Mouse (Mus musculus): ENCODE data around the gene Rasa3. TPM values are rescaled to one million over a fixed set of nuclear protein-coding genes. Genes with fewer than 3 reads are reported as not detected.

Gene Rasa3
- polyA plus RNA-seq, 2 experiments = 10.1 to 15.8 TPM

DNA sequence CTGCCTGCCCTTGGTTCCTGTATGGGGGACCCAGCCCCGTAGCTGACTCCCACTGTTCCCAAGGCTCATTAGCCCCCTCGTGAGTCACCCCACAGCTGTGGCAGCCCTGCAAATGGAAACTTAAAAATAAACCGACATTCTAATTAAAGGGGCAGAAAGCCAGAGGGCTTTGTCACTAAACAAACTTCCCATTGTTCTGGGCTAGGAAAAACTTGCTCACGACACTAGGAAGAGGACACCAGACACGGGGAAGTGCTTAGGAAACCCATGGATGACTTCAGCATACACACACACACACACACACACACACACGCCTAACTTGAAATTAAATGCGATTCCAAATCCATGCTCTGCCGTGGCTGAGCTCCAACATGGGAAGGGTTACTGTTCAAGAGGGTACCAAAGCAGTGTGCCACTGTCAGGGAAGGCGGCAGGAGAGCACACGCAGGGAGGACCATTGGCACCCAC lies 62.4 kb downstream of the Rasa3 start:
- no peak overlapping the region for H3K4me2 ChIP-seq (ENCODE audit: low read depth)
- no peaks in the 10 kb centered on the region for H3K9me3 ChIP-seq (ENCODE audit: control insufficient read depth, low read length)
- H3K9ac ChIP-seq (replicated peaks) = no peak overlapping the region
- H3K4me3 ChIP-seq (ENCODE audit: insufficient read depth in 1 of 2, low read depth in 2 of 2, low read length in 2 of 2) = no peak overlapping the region
- no peak for ATAC-seq (ENCODE audit: insufficient read depth)
- peaks cover 3% of the 10 kb centered on the region; the same call in 1 of the 2 replicates for H3K36me3 ChIP-seq (replicated peaks; ENCODE audit: control insufficient read depth, insufficient read depth, low read depth)
- TF ChIP-seq EP300 (IDR thresholded peaks at IDR 0.05; ENCODE audit: low read depth) = no peak
- TF ChIP-seq CTCF (IDR thresholded peaks at IDR 0.05; ENCODE audit: low read depth) = no peak
- H3K27ac ChIP-seq = no peak overlapping the region
- WGBS (ENCODE audit: insufficient replicate concordance) = 60% methylated on average over 10 of the region's 10 CpGs
- 0 out of 4 replicates have a peak, but pooled peaks cover 0 to 3% of the 10 kb centered on the region in 2 experiments for H3K4me1 ChIP-seq (replicated peaks; ENCODE audit: control insufficient read depth in 2 of 2, insufficient read depth in 2 of 2, low read length in 1 of 2)
- H3K27me3 ChIP-seq (ENCODE audit: control insufficient read depth, insufficient read depth, low read length) = no peaks in the 10 kb centered on the region
- no peak for DNase-seq (ENCODE audit: low read depth in 3 of 3, low spot score in 3 of 3)

DNA sequence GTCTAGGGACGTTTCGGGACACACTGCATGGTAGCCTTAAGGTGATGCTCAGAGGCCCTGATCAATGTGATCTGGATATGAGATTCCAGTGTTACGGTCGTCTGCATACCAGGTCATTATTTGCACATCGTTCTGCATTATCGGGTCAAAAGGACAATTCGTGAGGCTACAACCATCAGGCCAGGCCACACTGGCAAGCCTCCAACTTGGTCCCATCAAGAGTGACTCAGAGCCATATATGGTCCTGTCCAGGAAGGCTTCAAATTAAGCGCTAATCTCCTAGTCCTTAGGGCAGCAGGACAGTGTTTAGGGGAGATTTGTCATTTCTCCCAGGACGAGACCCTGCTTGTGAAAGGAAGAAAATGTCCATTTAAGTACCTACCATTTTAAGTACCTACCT lies 63.3 kb downstream of the Rasa3 start:
- Histone ChIP-seq H3K4me2 (ENCODE audit: low read depth) (no peak overlapping the region), H3K9me3 (ENCODE audit: control insufficient read depth, low read length) (no peaks in the 10 kb centered on the region), H3K4me1 (replicated peaks; ENCODE audit: control insufficient read depth in 2 of 2, insufficient read depth in 2 of 2, low read length in 1 of 2) (0 out of 4 replicates have a peak, but pooled peaks cover 0 to 3% of the 10 kb centered on the region in 2 experiments), H3K27me3 (ENCODE audit: control insufficient read depth, insufficient read depth, low read length) (no peaks in the 10 kb centered on the region), H3K9ac (replicated peaks) (no peak overlapping the region), H3K27ac (no peak overlapping the region), H3K4me3 (ENCODE audit: insufficient read depth in 1 of 2, low read depth in 2 of 2, low read length in 2 of 2) (no peak overlapping the region), H3K36me3 (replicated peaks; ENCODE audit: control insufficient read depth, insufficient read depth, low read depth) (peaks cover 3% of the 10 kb centered on the region; the same call in 1 of the 2 replicates)
- TF ChIP-seq CTCF (IDR thresholded peaks at IDR 0.05; ENCODE audit: low read depth) (no peak), EP300 (IDR thresholded peaks at IDR 0.05; ENCODE audit: low read depth) (no peak)
- DNase-seq (ENCODE audit: low read depth in 3 of 3, low spot score in 3 of 3) (no peak), ATAC-seq (ENCODE audit: insufficient read depth) (no peak)
- 75% methylated on average over 9 of the region's 9 CpGs for WGBS (ENCODE audit: insufficient replicate concordance)

DNA sequence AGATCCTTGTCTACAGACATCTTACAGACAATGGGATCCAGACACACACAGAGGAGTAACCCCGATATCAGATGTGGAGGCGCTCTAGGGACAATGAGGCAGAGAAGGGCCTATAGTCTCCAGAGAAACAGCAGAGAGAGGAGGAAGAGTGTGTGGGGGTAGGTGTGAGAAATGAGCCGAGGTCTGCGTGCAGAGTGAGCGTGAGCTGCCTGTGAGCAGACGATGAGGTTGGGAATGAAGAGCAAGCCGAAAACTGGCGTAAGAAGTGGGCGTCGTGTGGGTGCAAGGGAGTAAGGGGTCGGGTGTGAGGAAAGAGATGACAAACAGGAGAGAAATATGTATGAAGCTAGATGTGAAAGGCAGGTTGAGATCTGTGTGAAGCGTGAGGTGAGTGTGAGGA lies 65.7 kb downstream of the Rasa3 start:
- Histone ChIP-seq H3K9ac (replicated peaks) (no peak overlapping the region), H3K4me3 (ENCODE audit: insufficient read depth in 1 of 2, low read depth in 2 of 2, low read length in 2 of 2) (no peak overlapping the region), H3K4me1 (replicated peaks; ENCODE audit: control insufficient read depth in 2 of 2, insufficient read depth in 2 of 2, low read length in 1 of 2) (0 out of 4 replicates have a peak, but pooled peaks cover 0 to 3% of the 10 kb centered on the region in 2 experiments), H3K27ac (no peak overlapping the region), H3K4me2 (ENCODE audit: low read depth) (no peak overlapping the region), H3K9me3 (ENCODE audit: control insufficient read depth, low read length) (no peaks in the 10 kb centered on the region), H3K27me3 (ENCODE audit: control insufficient read depth, insufficient read depth, low read length) (no peaks in the 10 kb centered on the region), H3K36me3 (replicated peaks; ENCODE audit: control insufficient read depth, insufficient read depth, low read depth) (peaks cover 3% of the 10 kb centered on the region; the same call in 1 of the 2 replicates)
- no peak for TF ChIP-seq CTCF (IDR thresholded peaks at IDR 0.05; ENCODE audit: low read depth)
- TF ChIP-seq EP300 (IDR thresholded peaks at IDR 0.05; ENCODE audit: low read depth) = no peak
- ATAC-seq (ENCODE audit: insufficient read depth) (no peak), DNase-seq (ENCODE audit: low read depth in 3 of 3, low spot score in 3 of 3) (no peak)
- 79% methylated on average over 12 of the region's 12 CpGs for WGBS (ENCODE audit: insufficient replicate concordance)

DNA sequence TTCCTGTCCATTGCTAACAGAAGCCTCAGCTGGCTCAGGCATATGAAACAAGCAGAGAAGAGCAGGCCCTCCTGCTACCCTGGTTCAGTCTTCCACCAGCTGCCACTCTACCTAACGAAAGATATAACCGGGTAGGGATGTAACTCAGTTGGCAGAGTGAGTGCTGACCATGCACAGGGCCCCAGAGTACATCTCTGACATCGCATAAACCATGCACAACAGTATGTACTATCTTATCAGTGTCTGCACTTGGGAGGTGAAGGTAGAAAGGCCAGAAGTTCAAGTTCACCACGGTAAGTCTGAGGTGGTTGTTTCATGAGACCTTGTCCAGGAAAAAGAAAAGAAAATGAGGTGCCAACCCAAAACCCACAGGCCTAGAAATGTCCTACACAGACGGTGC lies 67.4 kb downstream of the Rasa3 start:
- TF ChIP-seq CTCF (IDR thresholded peaks at IDR 0.05; ENCODE audit: low read depth) (no peak), EP300 (IDR thresholded peaks at IDR 0.05; ENCODE audit: low read depth) (no peak)
- Histone ChIP-seq H3K27me3 (ENCODE audit: control insufficient read depth, insufficient read depth, low read length) (no peaks in the 10 kb centered on the region), H3K4me1 (replicated peaks; ENCODE audit: control insufficient read depth in 2 of 2, insufficient read depth in 2 of 2, low read length in 1 of 2) (peaks cover 0 to 10% of the 10 kb centered on the region in 2 experiments; a peak in 2 of 4 replicates), H3K4me3 (ENCODE audit: insufficient read depth in 1 of 2, low read depth in 2 of 2, low read length in 2 of 2) (no peak overlapping the region), H3K9ac (replicated peaks) (no peak overlapping the region), H3K9me3 (ENCODE audit: control insufficient read depth, low read length) (no peaks in the 10 kb centered on the region), H3K27ac (no peak overlapping the region), H3K4me2 (ENCODE audit: low read depth) (no peak overlapping the region), H3K36me3 (replicated peaks; ENCODE audit: control insufficient read depth, insufficient read depth, low read depth) (peaks cover 3% of the 10 kb centered on the region; the same call in 1 of the 2 replicates)
- 38% methylated on average over 5 of the region's 5 CpGs for WGBS (ENCODE audit: insufficient replicate concordance)
- ATAC-seq (ENCODE audit: insufficient read depth) = no peak
- DNase-seq (ENCODE audit: low read depth in 3 of 3, low spot score in 3 of 3) = no peak

DNA sequence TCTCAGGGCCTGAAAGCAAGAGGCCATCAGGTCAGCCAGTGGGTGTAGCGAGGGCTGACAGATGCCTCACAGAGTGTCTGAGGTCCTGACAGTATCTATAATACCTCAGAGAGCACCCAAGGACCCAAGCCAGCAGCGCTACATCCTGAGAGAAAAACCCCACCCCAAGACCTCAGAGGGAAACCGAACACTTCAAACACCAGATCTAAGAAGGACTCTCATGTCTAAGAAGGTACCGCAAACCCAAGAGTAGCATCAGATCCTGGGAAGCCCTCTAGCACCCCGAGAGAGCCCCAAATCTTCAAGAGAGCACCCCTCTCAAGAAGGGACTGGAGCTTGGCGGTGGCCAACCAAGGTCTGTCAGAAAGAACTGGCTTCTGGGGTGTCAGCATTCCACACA lies 68.5 kb downstream of the Rasa3 start:
- Histone ChIP-seq H3K36me3 (replicated peaks; ENCODE audit: control insufficient read depth, insufficient read depth, low read depth) (peaks cover 3% of the 10 kb centered on the region; the same call in 1 of the 2 replicates), H3K4me1 (replicated peaks; ENCODE audit: control insufficient read depth in 2 of 2, insufficient read depth in 2 of 2, low read length in 1 of 2) (peaks cover 0 to 10% of the 10 kb centered on the region in 2 experiments; a peak in 2 of 4 replicates), H3K27ac (no peak overlapping the region), H3K9ac (replicated peaks) (no peak overlapping the region), H3K27me3 (ENCODE audit: control insufficient read depth, insufficient read depth, low read length) (no peaks in the 10 kb centered on the region), H3K4me2 (ENCODE audit: low read depth) (no peak overlapping the region), H3K9me3 (ENCODE audit: control insufficient read depth, low read length) (no peaks in the 10 kb centered on the region), H3K4me3 (ENCODE audit: insufficient read depth in 1 of 2, low read depth in 2 of 2, low read length in 2 of 2) (no peak overlapping the region)
- no peak for TF ChIP-seq EP300 (IDR thresholded peaks at IDR 0.05; ENCODE audit: low read depth)
- no peak for TF ChIP-seq CTCF (IDR thresholded peaks at IDR 0.05; ENCODE audit: low read depth)
- no peak for DNase-seq (ENCODE audit: low read depth in 3 of 3, low spot score in 3 of 3)
- no peak for ATAC-seq (ENCODE audit: insufficient read depth)
- WGBS (ENCODE audit: insufficient replicate concordance) = 67% methylated on average over 6 of the region's 6 CpGs

Data from liver, embryonic 14.5 days (tissue).